Mouse (Mus musculus) neural tube, embryonic 10.5 days (tissue): Measurements from ENCODE around the gene Pih1d3.

Source experiments
- DNase-seq: peaks from one replicate; pipeline ENCODE4 v3.0.0-alpha.2; 2017; ENCODE audit warnings: low spot score; ENCODE audit errors: extremely low spot score

Gene Pih1d3

GRCm38 (mm10) chr1:31222564-31222963 is at the start of gene Pih1d3, which contains the start of gene 4931428L18Rik:
Pih1d3 (plus strand) TSS chr1:31222838.
4931428L18Rik (minus strand) TSS chr1:31222684.
- DNase-seq, result no peak

- DNase-seq, result no peak
Observed at GRCm38 (mm10) chr1:31175401-31175800, 47.2 kb upstream of the Pih1d3 start.

GRCm38 (mm10) chr1:31176101-31176500 is 46.5 kb upstream of the Pih1d3 start, which contains the start of gene Lgsn:
Lgsn (plus strand) TSS chr1:31176401.
- no peak for DNase-seq

GRCm38 (mm10) chr1:31178264-31178663 is 44.4 kb upstream of the Pih1d3 start:
- DNase-seq, result no peak

- no peak for DNase-seq
Observed at GRCm38 (mm10) chr1:31190237-31190866, 32.3 kb upstream of the Pih1d3 start.

- DNase-seq, result no peak
Observed at GRCm38 (mm10) chr1:31195633-31196032, 27.0 kb upstream of the Pih1d3 start.

GRCm38 (mm10) chr1:31196959-31197358 is 25.7 kb upstream of the Pih1d3 start:
- DNase-seq, result no peak

- DNase-seq, result no peak
Observed at GRCm38 (mm10) chr1:31203771-31204170, 18.9 kb upstream of the Pih1d3 start.

- DNase-seq, result no peak
Observed at GRCm38 (mm10) chr1:31205346-31205745, 17.3 kb upstream of the Pih1d3 start.

- DNase-seq, result no peak
Observed at GRCm38 (mm10) chr1:31205770-31206169, 16.9 kb upstream of the Pih1d3 start.

GRCm38 (mm10) chr1:31210144-31210543 is 12.5 kb upstream of the Pih1d3 start:
- peak; percentile 23 for DNase-seq

- DNase-seq, result no peak
Observed at GRCm38 (mm10) chr1:31214831-31215230, 7.8 kb upstream of the Pih1d3 start.

GRCm38 (mm10) chr1:31220599-31221250 is 1.9 kb upstream of the Pih1d3 start:
- DNase-seq, result no peak

- DNase-seq, result no peak
Observed at GRCm38 (mm10) chr1:31233319-31234036, 10.8 kb downstream of the Pih1d3 start.

GRCm38 (mm10) chr1:31260218-31260923 is 37.7 kb downstream of the Pih1d3 start:
- no peak for DNase-seq
